Comparison of ENCODE assay signal across 24 mouse cellular contexts in genomic region chr10:53635246-53635971, GRCm38 (mm10). TPM values are rescaled to one million over a fixed set of nuclear protein-coding genes. Genes with fewer than 3 reads are reported as not detected.
DNase-seq lines count a peak whose midpoint lies in the region; ATAC-seq and TF ChIP-seq lines count a peak whose summit lies in the region.
"Had no signal": no experiment of that assay in that cellular context is flagged by ENCODE, and none has a peak within 500 bp of the region (broad histone marks: within the 10 kb centered on the region; RNA-seq: fewer than 3 reads in every experiment).

No protein-coding gene starts in this region.

- no peaks in the 10 kb centered on the region for H3K79me2 ChIP-seq in CH12.LX (replicated peaks; ENCODE audit: control insufficient read depth, extremely low read depth, insufficient read depth, poor library complexity, severe bottlenecking)

- in situ Hi-C loops in CH12.LX (cut with MboI; ENCODE audit: low pct_ligation_motif_present, low pct_unique_long_range_greater_than_20kb, low sequenced_read_pairs), result loop anchor here (10.0 kb wide), 1 partner anchor 169 kb away; no protein-coding TSS in a partner anchor

- intact Hi-C loops in heart, postnatal 25 days (cut with DNase I), result no loop called here
- intact Hi-C loops in heart, postnatal 10 days (cut with DNase I), result no loop called here
- intact Hi-C loops in gastrocnemius, postnatal 36 days (cut with DNase I), result loop anchor here (10.0 kb wide), 1 partner anchor 159 kb away; no protein-coding TSS in a partner anchor

- no peak for TF ChIP-seq EP300 in CH12.LX (IDR thresholded peaks at IDR 0.05; ENCODE audit: low read length)

- TF ChIP-seq RAD21 in CH12.LX (IDR thresholded peaks at IDR 0.05; ENCODE audit: low read depth, low read length), result no peak

- 52% methylated on average over 13 of the region's 13 CpGs for WGBS in heart, embryonic 11.5 days (ENCODE audit: insufficient replicate concordance)

- H3K27me3 ChIP-seq in CH12.LX (replicated peaks), result no peaks in the 10 kb centered on the region
- H3K27me3 ChIP-seq in heart, embryonic 11.5 days (ENCODE audit: control insufficient read depth, insufficient read depth, low read length), result no peaks in the 10 kb centered on the region
- H3K27me3 ChIP-seq: forebrain, embryonic 15.5 days; hindbrain, embryonic 15.5 days; limb, embryonic 15.5 days; liver, embryonic 15.5 days; neural tube, embryonic 15.5 days had no signal

- H3K27ac ChIP-seq in CH12.LX (ENCODE audit: insufficient read depth, low read depth), result no peak overlapping the region
- peak overlapping the region; percentile 80 for H3K27ac ChIP-seq in heart, embryonic 11.5 days (ENCODE audit: low read depth, low read length)
- H3K27ac ChIP-seq: forebrain, embryonic 15.5 days; hindbrain, embryonic 15.5 days; limb, embryonic 15.5 days; liver, embryonic 15.5 days; neural tube, embryonic 15.5 days had no signal

- H3K36me3 ChIP-seq in CH12.LX (replicated peaks in 1 of 2; ENCODE audit: control insufficient read depth in 1 of 2, insufficient read depth in 1 of 2, low read length in 1 of 2), result no peaks in the 10 kb centered on the region
- no peaks in the 10 kb centered on the region for H3K36me3 ChIP-seq in heart, embryonic 11.5 days (ENCODE audit: control insufficient read depth, insufficient read depth, low read length)
- H3K36me3 ChIP-seq: forebrain, embryonic 15.5 days; G1E; hindbrain, embryonic 15.5 days; limb, embryonic 15.5 days; liver, embryonic 15.5 days had no signal

- TF ChIP-seq POLR2A in CH12.LX (IDR thresholded peaks at IDR 0.05; ENCODE audit: low read depth, low read length), result no peak

- peak overlapping the region; percentile 42; the same call in 1 of the 2 replicates for H3K4me2 ChIP-seq in CH12.LX (ENCODE audit: insufficient read depth, low read depth, poor library complexity, severe bottlenecking)
- H3K4me2 ChIP-seq in heart, embryonic 11.5 days, result peak overlapping the region; percentile 49
- H3K4me2 ChIP-seq: forebrain, embryonic 15.5 days; hindbrain, embryonic 15.5 days; limb, embryonic 15.5 days; liver, embryonic 15.5 days; neural tube, embryonic 15.5 days had no signal

- no peak overlapping the region for H3K9ac ChIP-seq in CH12.LX (ENCODE audit: insufficient read depth, low read depth)
- H3K9ac ChIP-seq in heart, embryonic 11.5 days (ENCODE audit: low read depth, low read length), result no peak overlapping the region
- H3K9ac ChIP-seq: forebrain, embryonic 15.5 days; hindbrain, embryonic 15.5 days; limb, embryonic 15.5 days; liver, embryonic 15.5 days; neural tube, embryonic 15.5 days had no signal

- no peak for ATAC-seq in heart, embryonic 11.5 days (replicated peaks; ENCODE audit: insufficient number of reproducible peaks, low FRiP score, low TSS enrichment)
- ATAC-seq: activated CD4-positive, CD25-positive, alpha-beta regulatory T cell, adult 4 months; CD4-positive, CD25-positive, alpha-beta regulatory T cell, adult 4 months; forebrain, embryonic 15.5 days; intestine, embryonic 16.5 days; lung, postnatal 0 days had no signal

- dilution Hi-C loops in CH12.LX (cut with MboI; ENCODE audit: extremely low pct_ligation_motif_present, extremely low pct_unique_long_range_greater_than_20kb, low sequenced_read_pairs), result no loop called here

- no peaks in the 10 kb centered on the region for H3K9me3 ChIP-seq in CH12.LX (replicated peaks; ENCODE audit: low read length)
- H3K9me3 ChIP-seq in heart, embryonic 11.5 days (replicated peaks; ENCODE audit: control insufficient read depth, low read length), result no peaks in the 10 kb centered on the region
- H3K9me3 ChIP-seq: forebrain, embryonic 15.5 days; G1E; hindbrain, embryonic 15.5 days; limb, embryonic 15.5 days; liver, embryonic 15.5 days; neural tube, embryonic 15.5 days had no signal

- H3K4me3 ChIP-seq in CH12.LX (replicated peaks in 1 of 3; ENCODE audit: low read depth in 2 of 3, low read length in 2 of 3, poor library complexity in 1 of 3), result no peak overlapping the region
- no peak overlapping the region; the same call in 1 of the 2 replicates for H3K4me3 ChIP-seq in heart, embryonic 11.5 days (ENCODE audit: low read depth, low read length)
- H3K4me3 ChIP-seq: forebrain, embryonic 15.5 days; hindbrain, embryonic 15.5 days; limb, embryonic 15.5 days; liver, embryonic 15.5 days; myocyte; neural tube, embryonic 15.5 days had no signal

- no peak for TF ChIP-seq CTCF in CH12.LX (conservative IDR thresholded peaks at IDR 0.05 in 1 of 2, IDR thresholded peaks at IDR 0.05 in 1 of 2; ENCODE audit: low read depth in 2 of 2, low read length in 2 of 2)

- peak; percentile 25 to 57 for DNase-seq in heart, adult 18-20 months
- no peak for DNase-seq in heart, postnatal 25 days (ENCODE audit: low spot score)
- no peak for DNase-seq in CH12.LX (ENCODE audit: extremely low read depth)
- peak; percentile 43 to 53 for DNase-seq in heart, postnatal 10 days
- no peak for DNase-seq in neural tube, embryonic 10.5 days (ENCODE audit: extremely low spot score, low spot score)
- no peak for DNase-seq in right cerebral cortex, postnatal 36 days (ENCODE audit: low spot score in 2 of 2)
- no peak for DNase-seq in gastrocnemius, postnatal 36 days
- DNase-seq: adrenal gland, postnatal 10 days; cerebellum, postnatal 10 days; embryo, embryonic 11 days; midbrain, embryonic 14.5 days; right cerebral cortex, postnatal 14 days had no signal

- peaks cover 4 to 6% of the 10 kb centered on the region in 2 experiments; a peak in 1 of 4 replicates for H3K4me1 ChIP-seq in CH12.LX (ENCODE audit: control insufficient read depth in 1 of 2, insufficient read depth in 2 of 2)
- no peaks in the 10 kb centered on the region for H3K4me1 ChIP-seq in heart, embryonic 11.5 days (ENCODE audit: control insufficient read depth, insufficient read depth, low read length)
- H3K4me1 ChIP-seq: forebrain, embryonic 15.5 days; hindbrain, embryonic 15.5 days; limb, embryonic 15.5 days; neural tube, embryonic 15.5 days had no signal

TF ChIP-seq in CH12.LX, 34 proteins besides CTCF, POLR2A, EP300 and RAD21:
- no peak for TF ChIP-seq JUN (IDR thresholded peaks at IDR 0.05; ENCODE audit: insufficient read depth, low read depth, low read length)
- TF ChIP-seq NRF1 (IDR thresholded peaks at IDR 0.05; ENCODE audit: low read depth, low read length), result no peak
- no peak for TF ChIP-seq CHD1 (IDR thresholded peaks at IDR 0.05; ENCODE audit: low read depth, low read length)
- TF ChIP-seq BHLHE40 (IDR thresholded peaks at IDR 0.05; ENCODE audit: low read depth, low read length), result peak; percentile 70
- no peak for TF ChIP-seq USF2 (conservative IDR thresholded peaks at IDR 0.05; ENCODE audit: low read depth, low read length)

RNA-seq across cellular contexts. Expression of gene Mcm9, which starts 5.2 kb away (rescaled TPM):
- total RNA-seq in heart, adult 18-20 months (2021), result 1 to 10 TPM; 2.5 to 3.4 TPM
- total RNA-seq in heart, postnatal 25 days (2021), result 1 to 10 TPM; 2.6 TPM
- total RNA-seq in CH12.LX (2012; rRNA removed) (9.0 and 9.7 TPM in 2 replicates), CH12.LX (2014; rRNA removed) (6.3 and 6.7 TPM in 2 replicates)
- polyA plus RNA-seq in CH12.LX (2012; ENCODE audit: insufficient read length, low read depth), result 15.9 and 18.4 TPM in 2 replicates
- polyA plus RNA-seq in heart, embryonic 11.5 days (2014; fragmentation: Nextera tagmentation; extraction: Ambion mirVana), result 11.2 and 11.4 TPM in 2 replicates
- total RNA-seq in heart, postnatal 10 days (2021), result 1 to 10 TPM; 7.8 to 9.6 TPM
- 1 to 10 TPM in 1 of 2 experiments, under 1 TPM in 1; 0.81 to 1.2 TPM for total RNA-seq in gastrocnemius, postnatal 36 days (2021)

RNA-seq across cellular contexts. Expression of gene Asf1a, which starts 38.9 kb away (rescaled TPM):
- 10 to 100 TPM; 28.3 to 29.4 TPM for total RNA-seq in heart, adult 18-20 months (2021)
- total RNA-seq in heart, postnatal 25 days (2021), result 10 to 100 TPM; 28.5 to 30.7 TPM
- 35.5 and 46.5 TPM in 2 replicates for total RNA-seq in CH12.LX (2012; rRNA removed)
- total RNA-seq in CH12.LX (2014; rRNA removed), result 128 and 185 TPM in 2 replicates
- 107 and 133 TPM in 2 replicates for polyA plus RNA-seq in CH12.LX (2012; ENCODE audit: insufficient read length, low read depth)
- polyA plus RNA-seq in heart, embryonic 11.5 days (2014; fragmentation: Nextera tagmentation; extraction: Ambion mirVana), result 84.0 and 88.8 TPM in 2 replicates
- 10 to 100 TPM; 31.2 to 39.1 TPM for total RNA-seq in heart, postnatal 10 days (2021)
- total RNA-seq in gastrocnemius, postnatal 36 days (2021), result 10 to 100 TPM; 17.4 to 23.4 TPM

Comparison
In these comparisons a context has a peak if more than half of its experiments do, and no peak if none do; other contexts are left out.
1. DNase-seq: peak in heart, adult 18-20 months (2 of 2) and heart, postnatal 10 days (2 of 2); none in heart, postnatal 25 days (single experiment), CH12.LX (single experiment), neural tube, embryonic 10.5 days (single experiment), right cerebral cortex, postnatal 36 days (0 of 2) and gastrocnemius, postnatal 36 days (0 of 2).